Mouse (Mus musculus) C2C12 (cell line): Measurements from ENCODE around the gene Dscam. TPM values are rescaled to one million over a fixed set of nuclear protein-coding genes. Genes with fewer than 3 reads are reported as not detected.

Source experiments
- H3K27me3 ChIP-seq: one replicate; pipeline ENCODE4 v1.6.1; 2011; ENCODE audit not compliant: control insufficient read depth, insufficient read depth, insufficient read length
- H3K36me3 ChIP-seq: one replicate; pipeline ENCODE4 v1.6.1; 2011; ENCODE audit not compliant: control insufficient read depth, insufficient read depth
- H3K4me3 ChIP-seq: one replicate; pipeline ENCODE4 v1.5.1; 2011; ENCODE audit warnings: mild to moderate bottlenecking, control low read depth; ENCODE audit not compliant: poor library complexity, insufficient read depth, severe bottlenecking
- H3K79me2 ChIP-seq: one replicate; pipeline ENCODE4 v1.6.1; 2011; ENCODE audit not compliant: control insufficient read depth, insufficient read depth
- H3K79me3 ChIP-seq: one replicate; pipeline ENCODE4 v1.6.1; 2011; ENCODE audit warnings: low read depth, control low read depth
- H3ac ChIP-seq: one replicate; pipeline ENCODE3; 2011; ENCODE audit warnings: low read depth; ENCODE audit not compliant: control insufficient read depth, insufficient read length
- CEBPB ChIP-seq: IDR thresholded peaks from one replicate; pipeline ENCODE4 v1.6.1; 2011; ENCODE audit warnings: low read depth, mild to moderate bottlenecking, control low read depth, moderate library complexity
- CTCF ChIP-seq: IDR thresholded peaks from one replicate; pipeline ENCODE4 v1.5.1; 2011; ENCODE audit not compliant: control insufficient read depth, insufficient read depth, insufficient read length
- FOSL1 ChIP-seq: IDR thresholded peaks from one replicate; pipeline ENCODE4 v1.8.0; 2011; ENCODE audit warnings: mild to moderate bottlenecking, low read length; ENCODE audit not compliant: poor library complexity, insufficient read depth, severe bottlenecking
- MAX ChIP-seq: IDR thresholded peaks from one replicate; pipeline ENCODE4 v1.6.1; 2011; ENCODE audit warnings: mild to moderate bottlenecking, control low read depth
- MYOD1 ChIP-seq: IDR thresholded peaks from one replicate; pipeline ENCODE4 v1.6.1; 2011; ENCODE audit warnings: low read depth; ENCODE audit not compliant: control insufficient read depth, insufficient read length
- MYOG ChIP-seq: IDR thresholded peaks from one replicate; pipeline ENCODE4 v1.6.1; 2011; ENCODE audit not compliant: control insufficient read depth, insufficient read length; ENCODE audit errors: extremely low read depth
- USF1 ChIP-seq: IDR thresholded peaks from one replicate; pipeline ENCODE4 v1.6.1; 2011; ENCODE audit warnings: low read depth, mild to moderate bottlenecking, control low read depth, moderate library complexity
- polyA plus RNA-seq: library from polyadenylated mRNA; unstranded; fragments of >200 nt; fragmentation: generic; extraction: Trizol; gene quantifications from one replicate; pipeline ENCODE4 v1.2.1, GENCODE M21; 2012; ENCODE audit warnings: missing spikeins

Gene Dscam
- polyA plus RNA-seq, 1 experiment: not detected

- H3K36me3 ChIP-seq: no peaks in the 10 kb centered on the region
- H3K79me3 ChIP-seq: no peaks in the 10 kb centered on the region
- no peak overlapping the region for H3ac ChIP-seq
- H3K79me2 ChIP-seq: no peaks in the 10 kb centered on the region
- H3K27me3 ChIP-seq: no peaks in the 10 kb centered on the region
- TF ChIP-seq MYOD1: no peak
- TF ChIP-seq CTCF: no peak
- no peak for TF ChIP-seq FOSL1
- TF ChIP-seq CEBPB: no peak
- no peak for TF ChIP-seq USF1
- TF ChIP-seq MAX: no peak
- no peak for TF ChIP-seq MYOG
- H3K4me3 ChIP-seq: no peak overlapping the region
Observed at GRCm38 (mm10) chr16:97066856-97067255, 103.7 kb downstream of the Dscam start.

- no peaks in the 10 kb centered on the region for H3K79me2 ChIP-seq
- no peak overlapping the region for H3ac ChIP-seq
- no peaks in the 10 kb centered on the region for H3K79me3 ChIP-seq
- no peaks in the 10 kb centered on the region for H3K36me3 ChIP-seq
- H3K4me3 ChIP-seq: no peak overlapping the region
- TF ChIP-seq USF1 (no peak), MYOD1 (no peak), CTCF (no peak), FOSL1 (no peak), MAX (no peak), MYOG (no peak), CEBPB (no peak)
- H3K27me3 ChIP-seq: no peaks in the 10 kb centered on the region
Observed at GRCm38 (mm10) chr16:97062207-97062606, 108.3 kb downstream of the Dscam start.

GRCm38 (mm10) chr16:97061390-97061789 is 109.2 kb downstream of the Dscam start:
- Histone ChIP-seq H3K79me2 (no peaks in the 10 kb centered on the region), H3ac (no peak overlapping the region), H3K27me3 (no peaks in the 10 kb centered on the region), H3K36me3 (no peaks in the 10 kb centered on the region), H3K79me3 (no peaks in the 10 kb centered on the region), H3K4me3 (no peak overlapping the region)
- TF ChIP-seq FOSL1 (no peak), MYOG (no peak), MYOD1 (no peak), MAX (no peak), USF1 (no peak), CEBPB (no peak), CTCF (no peak)

- Histone ChIP-seq H3K79me3 (no peaks in the 10 kb centered on the region), H3K27me3 (no peaks in the 10 kb centered on the region), H3K36me3 (no peaks in the 10 kb centered on the region), H3K4me3 (no peak overlapping the region), H3ac (no peak overlapping the region), H3K79me2 (no peaks in the 10 kb centered on the region)
- peak; percentile 22 for TF ChIP-seq FOSL1
- TF ChIP-seq MYOD1: peak; percentile 27
- peak; percentile 42 for TF ChIP-seq MAX
- TF ChIP-seq CTCF: no peak
- TF ChIP-seq CEBPB: no peak
- TF ChIP-seq MYOG: no peak
- TF ChIP-seq USF1: no peak
Observed at GRCm38 (mm10) chr16:97060736-97061135, 109.8 kb downstream of the Dscam start.

GRCm38 (mm10) chr16:97060276-97060675 is 110.3 kb downstream of the Dscam start:
- H3K4me3 ChIP-seq: no peak overlapping the region
- no peak overlapping the region for H3ac ChIP-seq
- no peaks in the 10 kb centered on the region for H3K79me3 ChIP-seq
- H3K79me2 ChIP-seq: no peaks in the 10 kb centered on the region
- H3K27me3 ChIP-seq: no peaks in the 10 kb centered on the region
- no peaks in the 10 kb centered on the region for H3K36me3 ChIP-seq
- no peak for TF ChIP-seq FOSL1
- TF ChIP-seq CTCF: no peak
- no peak for TF ChIP-seq MYOG
- no peak for TF ChIP-seq MAX
- TF ChIP-seq CEBPB: no peak
- no peak for TF ChIP-seq MYOD1
- TF ChIP-seq USF1: no peak

GRCm38 (mm10) chr16:97035271-97035670 is 135.3 kb downstream of the Dscam start:
- H3K79me2 ChIP-seq: no peaks in the 10 kb centered on the region
- TF ChIP-seq CTCF (no peak), FOSL1 (no peak)
- H3ac ChIP-seq: no peak overlapping the region
- H3K27me3 ChIP-seq: no peaks in the 10 kb centered on the region
- H3K36me3 ChIP-seq: no peaks in the 10 kb centered on the region
- no peaks in the 10 kb centered on the region for H3K79me3 ChIP-seq
- no peak overlapping the region for H3K4me3 ChIP-seq
